Mouse (Mus musculus) left cerebral cortex, postnatal 4 days (tissue): ENCODE results near the gene Duoxa2. TPM values are rescaled to one million over a fixed set of nuclear protein-coding genes. Genes with fewer than 3 reads are reported as not detected.
A peak's percentile ranks its signal among the peaks of the same experiment; 100 is the strongest.

Experiments used
- DNase-seq: peaks from one replicate; pipeline ENCODE4 v3.0.0-alpha.2; 2022
- intact Hi-C: fragments of 180-260 bp; cut with DNase I; formaldehyde crosslinking; loops from one replicate; pipeline ENCODE4 v1.15.1; 2025
- total RNA-seq, 2 experiments: library from RNA; stranded (reverse); gene quantifications; 2 replicates each; pipeline ENCODE4 v1.2.3; 2021

Gene Duoxa2
- under 1 TPM; 0.36 to 0.40 TPM for total RNA-seq

DNA sequence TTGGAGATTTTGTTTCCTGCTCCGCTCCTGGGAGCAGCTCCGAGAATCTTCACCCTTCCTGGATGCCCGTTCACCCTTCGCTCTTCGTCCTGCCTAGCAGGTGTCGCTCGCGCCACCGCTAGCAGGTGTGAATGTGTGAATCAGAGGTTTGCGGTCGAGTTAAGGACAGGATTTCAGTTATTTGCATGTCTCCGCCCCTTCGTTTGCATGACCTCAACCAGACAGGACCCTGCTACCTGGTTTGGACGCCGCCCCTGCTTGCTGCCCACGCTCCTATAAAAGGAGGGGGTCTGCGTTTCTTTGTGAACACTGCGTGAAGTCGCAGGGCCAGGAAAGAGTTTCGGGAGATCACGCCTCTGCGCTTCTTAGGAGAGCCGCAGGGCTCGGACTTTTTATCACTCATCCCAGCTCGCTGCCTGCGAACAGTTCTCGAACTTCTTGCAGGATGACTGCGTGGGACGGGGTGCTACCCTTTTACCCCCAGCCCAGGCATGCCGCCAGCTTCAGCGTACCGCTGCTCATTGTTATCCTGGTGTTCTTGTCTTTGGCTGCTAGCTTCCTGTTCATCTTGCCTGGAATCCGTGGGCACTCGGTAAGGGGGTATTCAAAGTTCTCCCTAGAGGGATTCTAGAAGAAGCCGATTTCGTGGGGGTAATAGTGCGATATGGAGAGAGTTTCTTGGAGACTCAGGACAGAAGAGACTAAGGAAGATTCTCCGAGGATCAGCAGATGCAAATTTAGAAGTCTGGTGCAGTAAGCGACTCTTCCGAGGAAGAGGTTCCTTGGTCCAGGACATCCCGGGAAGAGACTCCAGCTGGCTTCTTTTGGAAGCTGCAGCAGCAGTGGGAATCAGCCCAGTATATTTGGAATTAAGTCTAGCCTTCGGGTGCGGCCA is at the start of gene Duoxa2:
Gene Duoxa2, plus strand, starts transcription at position 305 of the 895 bp plus-strand sequence.
- intact Hi-C loops = no loop called here
- no peak for DNase-seq

DNA sequence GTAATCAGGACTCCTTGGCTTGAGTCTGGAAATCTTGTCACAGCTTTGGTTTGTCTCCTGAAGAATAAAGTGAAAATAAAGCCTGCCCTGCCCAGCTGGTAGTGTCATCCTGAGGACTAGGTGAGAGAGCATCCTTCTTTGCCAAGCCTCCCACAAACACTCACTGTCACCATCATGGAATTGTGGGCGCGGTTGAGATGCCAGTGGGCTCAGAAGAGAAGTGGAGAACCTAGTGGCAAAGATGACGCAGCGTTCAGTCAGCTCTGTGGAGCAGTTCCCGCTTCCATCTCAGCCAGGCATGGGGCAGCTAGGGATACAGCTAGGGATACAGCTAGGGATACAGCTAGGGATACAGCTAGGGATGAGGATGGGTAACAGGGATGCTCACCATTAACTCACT is 42.7 kb upstream of the Duoxa2 start:
- DNase-seq = no peak
- intact Hi-C loops = no loop called here

DNA sequence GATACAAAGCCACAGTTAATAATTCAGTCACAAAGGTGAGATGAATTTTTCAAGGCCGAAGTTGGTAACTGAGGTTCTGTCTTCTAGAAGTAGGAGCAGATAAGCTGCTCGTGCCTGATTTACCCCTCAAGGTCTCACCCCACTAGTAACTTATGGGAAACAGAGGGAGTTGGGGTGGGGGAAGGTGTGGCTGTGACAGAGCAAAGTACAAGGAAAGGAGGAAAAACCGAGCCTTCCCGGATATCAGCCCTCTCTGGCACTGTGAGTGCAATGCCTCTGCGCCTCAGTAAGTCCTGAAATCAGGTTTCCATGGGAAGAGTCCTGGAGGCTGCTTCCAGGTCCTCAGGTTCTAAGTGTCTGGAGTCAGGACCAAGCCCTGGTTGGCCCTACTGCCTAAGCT is 38.0 kb upstream of the Duoxa2 start:
- intact Hi-C loops = no loop called here
- DNase-seq = no peak

DNA sequence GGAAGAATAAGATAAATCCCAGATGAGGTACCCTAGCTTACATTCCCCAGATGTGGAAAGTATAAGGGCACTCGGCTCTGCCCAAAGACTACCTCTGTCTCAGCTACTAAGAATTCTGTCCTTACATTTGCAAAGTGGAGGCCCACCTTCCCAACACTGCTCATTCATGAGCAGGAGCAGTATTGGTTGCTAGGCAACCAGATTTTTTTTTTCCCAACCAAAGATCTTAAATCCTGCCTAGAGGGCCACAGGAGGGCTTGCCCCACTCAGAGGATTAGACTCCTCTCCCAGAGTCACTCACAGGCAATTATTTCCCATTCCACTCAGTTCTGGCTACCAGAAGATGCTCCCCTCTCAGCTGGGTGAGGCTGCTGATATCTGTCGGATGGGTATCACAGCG is 34.0 kb upstream of the Duoxa2 start:
- intact Hi-C loops = no loop called here
- DNase-seq = no peak

DNA sequence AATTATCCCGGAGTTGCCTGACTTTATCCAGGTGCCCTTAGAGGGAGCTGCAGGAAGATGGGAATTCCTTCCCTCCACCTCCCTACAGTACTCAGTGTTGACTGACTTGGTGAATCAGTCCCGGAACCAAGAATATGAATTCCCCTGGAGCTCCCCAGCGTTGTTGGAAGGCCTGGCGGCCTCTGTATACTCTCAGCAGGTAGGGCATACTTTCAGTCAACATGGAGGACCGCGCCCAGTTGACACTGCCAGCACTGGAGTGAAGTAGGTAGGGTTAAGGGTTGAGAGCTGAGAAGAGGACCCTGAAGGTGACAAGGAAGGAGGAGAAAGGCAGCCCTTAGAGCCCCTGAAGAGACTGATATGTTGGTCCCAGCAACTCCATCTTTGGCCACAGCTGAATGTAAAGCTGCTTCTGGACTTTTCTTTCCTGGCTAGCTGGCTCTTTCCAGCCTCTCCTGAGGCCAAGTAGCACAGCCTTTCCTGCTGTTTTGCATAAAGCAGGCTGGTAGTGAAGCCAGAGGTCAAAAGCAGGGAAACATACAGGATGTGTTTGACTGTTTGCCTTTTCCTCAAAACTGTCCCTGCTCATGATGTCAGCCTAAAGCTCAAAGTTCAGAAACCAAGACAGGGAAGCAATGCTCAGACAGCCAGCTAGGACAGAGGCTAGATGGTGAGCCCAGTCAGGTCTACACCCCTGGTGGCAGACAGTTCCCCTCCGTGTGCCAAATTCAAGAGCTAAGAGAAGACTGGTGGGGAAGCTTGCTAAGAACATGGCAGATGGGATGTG is 32.1 kb upstream of the Duoxa2 start:
- DNase-seq = no peak
- intact Hi-C loops = no loop called here

DNA sequence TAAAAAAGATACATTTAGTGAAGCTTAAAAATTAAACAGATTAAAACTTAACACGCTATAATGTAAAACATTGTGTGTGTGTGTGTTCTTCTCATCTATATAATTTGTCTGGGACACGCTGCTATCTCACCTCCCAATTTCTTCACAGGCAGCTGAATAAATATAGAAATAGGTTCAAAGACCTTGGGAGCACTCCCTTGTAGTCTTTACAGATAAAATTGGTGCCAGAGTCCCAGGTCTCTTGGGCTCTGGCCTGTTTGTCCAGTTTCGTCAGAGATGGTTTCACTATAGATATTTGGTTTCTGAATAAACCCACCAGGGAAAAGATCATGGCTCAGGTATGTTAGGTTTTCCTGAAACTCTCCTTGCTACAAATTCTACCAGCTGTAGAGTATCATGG is 19.9 kb upstream of the Duoxa2 start:
- intact Hi-C loops = no loop called here
- no peak for DNase-seq

DNA sequence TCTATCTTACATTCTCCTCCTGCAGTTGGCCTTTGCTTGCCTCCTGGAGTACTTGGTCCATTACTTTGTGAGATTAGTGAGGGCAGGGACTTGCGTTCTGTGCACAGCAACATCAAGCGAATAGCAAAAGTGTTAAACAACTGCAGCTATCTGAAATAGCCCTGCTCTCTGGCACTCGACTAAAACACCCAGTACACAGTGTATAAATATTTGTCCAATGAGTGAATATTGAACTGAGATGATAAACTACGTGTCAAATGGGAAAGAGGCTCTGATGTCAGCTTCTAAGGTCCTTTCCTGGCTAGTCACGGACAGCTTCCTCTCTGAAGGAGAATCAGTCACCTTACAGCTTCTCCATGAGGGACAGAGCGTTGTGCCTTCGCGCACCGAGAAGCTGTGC is 14.6 kb upstream of the Duoxa2 start:
- DNase-seq = no peak
- intact Hi-C loops = no loop called here

DNA sequence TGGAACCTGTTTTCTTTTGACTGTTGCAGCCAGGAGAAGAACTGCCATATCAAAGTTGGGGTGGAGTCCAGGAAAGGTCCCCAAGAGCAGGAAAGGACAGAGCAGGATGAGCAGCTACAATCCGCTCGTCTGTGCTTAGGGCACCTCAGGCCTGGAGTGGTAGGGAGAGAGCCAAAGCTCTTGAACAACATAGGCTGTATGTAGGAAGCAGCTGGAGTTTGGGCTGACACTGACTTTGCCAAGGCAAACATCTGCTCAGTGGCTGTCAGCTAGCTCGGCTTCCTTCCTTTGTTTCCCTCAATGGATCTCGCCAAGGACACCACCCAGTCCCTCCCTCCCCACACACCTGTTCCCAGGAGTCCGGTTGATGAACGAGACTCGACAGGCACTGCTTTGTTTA is 12.6 kb upstream of the Duoxa2 start:
- DNase-seq = no peak
- intact Hi-C loops = no loop called here

DNA sequence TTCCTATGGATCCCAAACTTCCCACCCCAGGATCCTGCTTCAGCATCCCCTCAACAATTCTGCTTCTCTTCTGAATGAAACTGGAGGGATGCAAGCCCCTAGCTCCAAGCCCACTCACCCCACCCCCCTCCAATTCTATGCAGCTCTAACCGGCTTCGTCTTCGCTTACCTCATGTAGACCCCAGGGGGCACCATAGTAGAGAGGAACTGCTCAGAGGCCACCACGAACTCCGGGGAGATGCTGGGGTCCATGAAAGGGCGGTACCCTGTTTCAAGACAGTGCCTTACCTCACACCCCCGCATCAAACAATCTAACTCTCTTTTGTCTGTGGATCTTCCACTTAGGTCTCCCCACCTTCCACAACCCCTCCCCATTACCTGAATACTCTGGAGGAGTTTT is 3.8 kb upstream of the Duoxa2 start:
- DNase-seq = no peak
- intact Hi-C loops = no loop called here

DNA sequence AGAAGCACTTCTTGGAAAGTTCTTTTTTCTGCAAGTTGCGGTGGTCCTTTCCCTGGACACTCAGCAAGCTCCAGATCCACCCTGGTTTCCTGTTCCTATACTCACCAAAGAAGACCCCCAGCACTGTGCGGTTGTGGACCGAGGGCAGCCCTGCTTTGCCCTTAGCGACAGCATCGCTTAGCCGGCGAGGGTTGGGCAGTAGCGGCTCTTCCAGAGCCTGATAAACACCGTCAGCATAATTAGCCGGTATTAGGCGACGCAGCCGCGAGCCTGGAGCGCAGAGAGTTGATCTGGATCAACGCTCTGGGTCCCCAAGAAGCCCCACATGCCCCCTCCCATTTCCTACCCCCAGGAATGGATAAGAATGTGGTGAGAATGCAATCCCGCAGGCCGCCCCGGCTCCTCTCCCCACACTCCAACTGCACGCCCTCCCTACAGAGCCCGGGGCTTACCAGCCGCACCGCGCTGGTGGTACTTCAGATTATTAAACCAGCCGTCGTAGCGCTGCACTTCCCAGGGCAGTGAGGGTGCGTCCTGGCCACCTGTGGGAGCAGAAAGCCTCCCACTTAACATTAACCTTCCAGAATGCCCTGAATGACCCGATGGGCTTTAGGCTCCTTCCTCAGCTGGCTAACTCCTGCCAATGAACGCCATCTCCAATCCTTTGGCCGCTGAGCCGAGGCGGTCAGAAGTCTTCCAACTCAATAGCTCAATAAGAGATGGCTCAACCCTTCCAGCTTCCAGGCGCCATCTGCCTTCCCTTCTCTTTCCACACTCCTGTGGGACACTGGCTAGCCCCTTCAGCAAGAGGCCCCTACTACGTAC is 1.2 kb upstream of the Duoxa2 start:
- DNase-seq = no peak
- intact Hi-C loops = no loop called here

DNA sequence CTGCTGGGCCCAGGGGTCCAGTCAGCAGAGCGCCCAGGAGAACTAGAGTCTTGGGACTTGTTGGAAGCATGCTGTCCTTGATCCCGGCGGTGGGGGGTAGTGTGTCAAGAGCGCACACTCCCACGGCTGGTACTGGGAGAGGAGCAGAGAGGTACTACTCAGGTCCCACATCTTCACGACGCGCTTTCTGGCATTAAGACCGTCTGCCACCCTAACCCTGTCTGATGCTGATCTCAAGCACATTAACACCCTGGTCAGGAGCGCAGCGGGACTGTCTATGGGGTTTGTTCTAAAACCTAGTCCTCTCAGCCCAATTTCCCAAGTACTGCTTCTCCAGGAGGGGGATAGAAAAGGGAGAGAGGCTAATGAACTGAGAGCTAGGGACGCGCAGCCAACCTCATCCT is 602 bp upstream of the Duoxa2 start, which contains the start of gene Duox2:
Gene Duox2, minus strand, starts transcription at position 354 of the 404 bp plus-strand sequence.
- intact Hi-C loops = no loop called here
- DNase-seq = no peak

DNA sequence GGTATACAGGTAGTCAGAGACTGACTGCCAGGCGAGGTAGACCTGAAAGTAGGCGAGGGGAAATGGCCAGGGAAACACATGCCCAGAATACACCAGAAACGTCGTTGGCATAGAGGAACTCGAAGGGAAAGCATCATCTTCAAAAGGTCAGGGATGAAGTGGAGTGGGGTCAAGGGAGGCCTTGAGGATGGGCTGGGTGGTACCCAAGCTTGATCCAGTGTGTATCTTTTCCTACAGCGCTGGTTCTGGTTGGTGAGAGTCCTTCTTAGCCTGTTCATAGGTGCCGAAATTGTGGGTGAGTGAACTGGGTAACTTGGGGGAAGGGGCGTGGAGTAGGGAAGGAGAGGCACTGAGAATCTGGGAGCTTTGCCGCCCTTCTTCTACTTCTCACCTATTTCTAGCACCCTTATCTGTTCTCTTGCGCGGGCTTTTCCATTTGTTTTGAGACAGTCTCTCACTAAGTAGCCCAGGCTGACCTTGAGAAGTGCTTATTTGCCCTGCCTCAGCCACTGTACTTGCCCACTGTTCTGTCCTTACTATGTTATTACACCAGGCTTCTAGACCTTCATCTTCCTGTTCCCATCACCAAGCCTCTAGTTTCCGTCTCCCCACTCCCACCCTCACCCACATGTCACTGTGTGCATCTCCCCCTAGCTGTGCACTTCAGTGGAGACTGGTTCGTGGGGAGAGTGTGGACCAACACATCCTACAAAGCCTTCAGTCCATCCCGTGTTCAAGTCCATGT is 1.4 kb downstream of the Duoxa2 start:
- no peak for DNase-seq
- intact Hi-C loops = loop anchor here (5.0 kb wide), 1 partner anchor 108 kb away; no protein-coding TSS in a partner anchor

DNA sequence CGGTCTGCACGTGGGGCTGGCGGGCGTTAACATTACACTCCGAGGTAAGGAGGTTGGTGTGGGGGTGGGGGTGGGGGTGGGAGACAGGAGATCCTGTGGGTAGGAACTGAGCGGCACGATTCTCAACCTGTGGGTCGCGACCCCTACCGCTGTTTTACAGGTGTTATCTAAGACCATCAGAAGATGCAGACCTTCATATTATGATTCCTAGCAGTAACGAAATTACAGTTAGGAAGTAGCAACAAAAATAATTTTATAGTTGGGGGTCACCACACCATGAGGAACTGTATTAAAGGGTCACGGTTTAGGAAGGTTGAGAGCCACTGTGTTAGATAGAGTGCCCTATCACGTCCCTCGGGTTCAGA is 1.9 kb downstream of the Duoxa2 start:
- DNase-seq = no peak
- intact Hi-C loops = loop anchor here (5.0 kb wide), 1 partner anchor 108 kb away; no protein-coding TSS in a partner anchor

DNA sequence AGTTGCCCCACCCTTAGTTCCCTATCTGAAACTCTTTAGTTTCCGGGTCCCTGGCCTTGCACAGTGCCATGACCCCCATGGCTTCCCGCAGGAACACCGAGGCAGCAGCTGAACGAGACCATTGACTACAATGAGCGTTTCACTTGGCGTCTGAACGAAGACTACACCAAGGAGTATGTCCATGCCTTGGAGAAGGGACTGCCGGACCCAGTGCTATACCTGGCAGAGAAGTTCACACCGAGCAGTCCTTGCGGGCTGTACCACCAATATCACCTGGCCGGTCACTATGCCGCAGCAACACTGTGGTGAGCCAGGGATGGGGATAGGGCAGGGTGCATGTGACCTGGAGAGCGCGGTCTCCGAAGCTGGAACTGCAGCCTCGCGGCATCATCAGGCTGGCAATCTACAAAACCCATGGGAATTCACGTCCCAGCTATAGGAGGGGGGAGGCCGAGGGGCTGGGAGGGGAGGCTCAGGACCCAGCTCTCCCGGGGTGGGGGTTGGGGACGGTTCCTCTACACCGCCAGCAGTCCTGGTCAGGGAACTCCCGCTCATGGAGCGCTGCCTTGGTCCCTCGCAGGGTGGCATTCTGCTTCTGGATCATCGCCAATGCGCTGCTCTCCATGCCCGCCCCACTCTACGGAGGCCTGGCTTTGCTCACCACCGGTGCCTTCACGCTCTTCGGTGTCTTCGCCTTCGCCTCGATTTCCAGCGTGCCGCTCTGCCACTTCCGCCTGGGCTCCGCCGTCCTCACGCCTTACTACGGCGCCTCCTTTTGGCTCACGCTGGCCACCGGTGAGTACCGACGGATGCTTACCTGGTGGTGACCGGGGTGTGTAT is 2.6 kb downstream of the Duoxa2 start:
- intact Hi-C loops = loop anchor here (5.0 kb wide), 1 partner anchor 109 kb away; no protein-coding TSS in a partner anchor
- peak; percentile 58 for DNase-seq

DNA sequence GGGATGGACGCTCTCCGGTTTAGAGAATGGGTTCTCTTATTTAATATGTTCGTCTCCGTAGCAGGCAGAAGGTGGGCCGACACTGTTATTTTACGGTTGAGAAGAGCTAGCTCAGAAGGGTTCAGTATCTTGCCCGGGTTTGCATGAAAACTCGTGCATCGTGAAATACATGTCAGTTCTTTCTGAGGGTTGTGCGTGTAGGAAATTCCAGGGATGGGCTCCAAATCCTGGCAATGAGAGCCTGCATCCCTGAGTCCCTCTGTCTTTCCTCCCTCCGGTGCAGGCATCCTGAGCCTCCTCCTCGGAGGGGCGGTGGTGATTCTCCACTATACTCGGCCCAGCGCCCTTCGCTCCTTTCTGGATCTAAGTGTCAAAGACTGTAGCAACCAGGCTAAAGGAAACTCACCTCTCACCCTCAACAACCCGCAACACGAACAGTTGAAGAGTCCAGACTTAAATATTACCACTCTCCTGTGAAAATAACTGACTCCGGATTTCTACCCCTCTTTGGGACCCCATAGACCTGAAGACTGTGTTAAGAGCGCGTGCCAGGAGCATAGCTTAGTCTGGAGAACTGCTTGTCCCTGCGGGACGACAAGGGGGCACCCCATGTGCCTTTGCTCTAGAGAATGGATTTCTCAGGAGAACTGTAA is 3.3 kb downstream of the Duoxa2 start:
- no peak for DNase-seq
- intact Hi-C loops = loop anchor here (5.0 kb wide), 1 partner anchor 110 kb away; no protein-coding TSS in a partner anchor

DNA sequence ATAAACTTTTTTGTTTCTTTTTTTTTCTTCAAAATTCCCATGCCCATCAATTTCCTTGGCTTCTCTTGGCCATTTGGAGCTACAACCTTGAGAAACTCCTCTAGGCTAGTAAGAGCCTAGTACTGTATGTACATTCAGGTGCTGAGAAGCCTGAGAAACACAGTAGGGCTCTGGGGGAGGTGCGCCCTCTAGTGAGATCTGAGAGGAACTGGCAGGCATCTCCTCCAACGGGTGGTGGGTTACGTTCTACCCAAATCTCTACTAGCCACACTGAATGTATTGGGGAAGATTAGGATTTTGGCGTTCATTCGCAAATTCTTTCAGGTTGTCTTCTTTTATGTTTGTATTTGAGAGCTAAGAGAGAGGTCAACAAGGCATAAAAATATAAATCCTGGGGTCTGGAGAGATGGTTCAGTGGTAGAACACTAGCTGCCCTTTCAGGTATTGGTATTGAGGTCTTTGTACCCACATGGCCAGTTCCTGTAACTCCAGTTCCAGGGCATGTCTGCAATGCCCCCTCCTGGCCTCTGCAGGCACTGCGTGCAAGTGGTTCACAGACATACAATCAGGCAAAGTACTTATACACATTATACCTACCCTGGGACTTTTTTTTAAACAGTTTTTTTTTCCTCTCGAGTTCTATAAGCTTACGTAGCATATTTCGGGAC is 4.0 kb downstream of the Duoxa2 start:
- intact Hi-C loops = loop anchor here (5.0 kb wide), 1 partner anchor 110 kb away; no protein-coding TSS in a partner anchor
- peak; percentile 70 for DNase-seq

DNA sequence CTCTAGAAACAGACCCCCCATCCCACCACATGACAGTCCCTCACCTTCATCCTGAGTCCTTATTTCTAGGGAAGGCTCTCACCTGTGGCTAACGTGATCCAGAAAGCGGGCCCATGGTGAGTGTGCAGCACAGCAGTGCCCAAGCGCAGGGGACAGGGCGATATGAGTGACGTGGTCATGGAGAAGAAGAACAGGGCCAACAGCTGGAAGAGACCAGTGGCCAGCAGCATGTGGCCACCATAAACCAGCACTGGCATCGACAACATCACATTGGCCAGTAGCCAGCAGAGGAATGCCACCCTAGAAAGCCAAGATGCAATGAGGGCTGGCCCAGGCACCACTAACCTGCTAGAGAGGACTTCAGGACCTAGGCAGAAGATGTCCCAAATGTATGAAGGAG is 5.8 kb downstream of the Duoxa2 start:
- intact Hi-C loops = loop anchor here (5.0 kb wide), 1 partner anchor 112 kb away; no protein-coding TSS in a partner anchor
- no peak for DNase-seq
